Mouse (Mus musculus): ENCODE results near the gene Gm20388.

DNA sequence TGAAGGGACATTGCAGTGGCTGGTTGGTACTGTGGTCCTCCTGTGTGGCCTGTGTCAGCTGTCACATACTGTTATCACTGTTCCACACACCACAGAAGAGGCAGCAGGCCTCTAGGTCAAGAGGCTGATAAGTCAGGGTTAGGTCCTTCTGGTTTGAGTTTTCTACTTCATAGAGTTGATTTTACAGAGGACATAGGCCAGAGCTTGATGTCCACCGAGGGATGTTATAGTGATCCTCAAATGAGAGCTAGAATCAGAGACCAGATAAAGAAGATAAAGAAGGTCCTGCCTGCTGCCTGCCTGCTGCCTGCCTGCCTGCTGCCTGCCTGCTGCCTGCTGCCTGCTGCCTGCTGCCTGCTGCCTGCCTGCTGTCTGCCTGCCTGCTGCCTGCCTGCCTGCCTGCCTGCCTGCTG, 7.5 kb downstream of the Gm20388 start:
- no peak for TF ChIP-seq CTCF (IDR thresholded peaks at IDR 0.05; ENCODE audit: insufficient read depth, low read depth, low read length)
- no peak for TF ChIP-seq POLR2A (IDR thresholded peaks at IDR 0.05; ENCODE audit: insufficient read depth, low read depth, low read length)

Data from olfactory bulb, adult 2 months (tissue).